Mouse (Mus musculus) megakaryocyte, adult 5-6 weeks (primary cell): ENCODE data around the gene Myo1h. TPM values are rescaled to one million over a fixed set of nuclear protein-coding genes. Genes with fewer than 3 reads are reported as not detected.
A peak's percentile ranks its signal among the peaks of the same experiment; 100 is the strongest.

Experiments used
- ATAC-seq: 2 replicates; pipeline ENCODE4 v1.8.0; 2016; ENCODE audit warnings: mild to moderate bottlenecking, inconsistent platforms; ENCODE audit not compliant: poor library complexity, severe bottlenecking
- total RNA-seq, 2 experiments: library from RNA; stranded (forward) in 1 of 2; stranded (reverse) in 1 of 2; fragments of 153-499, 151-499 nt in 1 of 2; fragments of 221-1000, 200-1000 nt in 1 of 2; gene quantifications; 2 replicates each; pipeline versions ENCODE4 v1.2.3 to v1.2.4; 2015 to 2017

Myo1h gene
- total RNA-seq, 2 experiments from 2014 or later = 8.6 to 12.5 TPM

- no peak for ATAC-seq
These were observed 1.0 kb downstream of the Myo1h start for GRCm38 (mm10) chr5:114290004-114290403.

- ATAC-seq = no peak
These were observed 8.0 kb downstream of the Myo1h start for GRCm38 (mm10) chr5:114296693-114297631.

- no peak for ATAC-seq
These were observed 9.4 kb downstream of the Myo1h start for GRCm38 (mm10) chr5:114298212-114298894.

GRCm38 (mm10) chr5:114299156-114299855 is 10.3 kb downstream of the Myo1h start:
- no peak for ATAC-seq

GRCm38 (mm10) chr5:114299883-114300610 is 11.1 kb downstream of the Myo1h start:
- no peak for ATAC-seq

GRCm38 (mm10) chr5:114303166-114303565 is 14.2 kb downstream of the Myo1h start:
- no peak for ATAC-seq

- ATAC-seq = no peak
These were observed 17.5 kb downstream of the Myo1h start for GRCm38 (mm10) chr5:114306496-114306895.

GRCm38 (mm10) chr5:114308765-114309679 is 20.1 kb downstream of the Myo1h start:
- ATAC-seq = no peak

GRCm38 (mm10) chr5:114309680-114310036 is 20.7 kb downstream of the Myo1h start:
- ATAC-seq = no peak

- ATAC-seq = peak; percentile 66
These were observed 34.3 kb downstream of the Myo1h start for GRCm38 (mm10) chr5:114323105-114323790.

- peak; percentile 82 for ATAC-seq
These were observed 35.0 kb downstream of the Myo1h start for GRCm38 (mm10) chr5:114323791-114324507.

- ATAC-seq = no peak
These were observed 54.0 kb downstream of the Myo1h start for GRCm38 (mm10) chr5:114342996-114343395.

- ATAC-seq = peak; percentile 80
These were observed 54.6 kb downstream of the Myo1h start for GRCm38 (mm10) chr5:114343612-114344011.

GRCm38 (mm10) chr5:114345538-114345937 is 56.6 kb downstream of the Myo1h start:
- no peak for ATAC-seq

GRCm38 (mm10) chr5:114347005-114347404 is 58.0 kb downstream of the Myo1h start:
- peak; percentile 80 for ATAC-seq

- ATAC-seq = no peak
These were observed 62.5 kb downstream of the Myo1h start for GRCm38 (mm10) chr5:114351490-114351889.

GRCm38 (mm10) chr5:114356250-114356935 is 67.4 kb downstream of the Myo1h start:
- peak; percentile 75 for ATAC-seq
